Mouse (Mus musculus) stomach, postnatal 0 days (tissue): ENCODE measurements at regions not wholly inside any gene's neighbourhood (a gene's known extent, or its start where the extent isn't known, plus 50 kb on each side); places are given as distances from the start of the nearest gene placed in this dataset.

Source experiments
- ATAC-seq: fragments of 200-750 bp; cut with Nextera tagmentation; 2 replicates; pipeline ENCODE4 v1.8.0; 2017; ENCODE audit not compliant: low FRiP score, low TSS enrichment
- DNase-seq: peaks from one replicate; pipeline ENCODE4 v3.0.0-alpha.2; 2016; ENCODE audit warnings: low spot score
- H3K27ac ChIP-seq: fragments of 300-500 bp; sonication (generic); replicated peaks from 2 replicates; pipeline ENCODE4 v1.5.1; 2014; ENCODE audit warnings: mild to moderate bottlenecking, control low read depth
- H3K27me3 ChIP-seq: fragments of 300-500 bp; sonication (generic); 2 replicates; pipeline ENCODE4 v1.6.1; 2014; ENCODE audit warnings: low read length; ENCODE audit not compliant: control insufficient read depth, insufficient read depth
- H3K36me3 ChIP-seq: fragments of 300-500 bp; sonication (generic); 2 replicates; pipeline ENCODE4 v1.6.1; 2014; ENCODE audit warnings: low read length, mixed read lengths; ENCODE audit not compliant: control insufficient read depth, insufficient read depth
- H3K4me1 ChIP-seq: fragments of 300-500 bp; sonication (generic); replicated peaks from 2 replicates; pipeline ENCODE4 v1.6.1; 2014; ENCODE audit warnings: antibody characterized with exemption; ENCODE audit not compliant: control insufficient read depth, insufficient read depth
- H3K4me2 ChIP-seq: fragments of 300-500 bp; sonication (generic); replicated peaks from 2 replicates; pipeline ENCODE4 v1.6.1; 2014; ENCODE audit warnings: low read depth, mild to moderate bottlenecking, control low read depth, moderate library complexity
- H3K4me3 ChIP-seq: fragments of 300-500 bp; sonication (generic); 2 replicates; pipeline ENCODE4 v1.5.1; 2014; ENCODE audit warnings: low read depth, low read length, control low read depth
- H3K9ac ChIP-seq: fragments of 300-500 bp; sonication (generic); 2 replicates; pipeline ENCODE4 v1.6.1; 2014; ENCODE audit warnings: mild to moderate bottlenecking, low read length, control low read depth, mixed read lengths
- H3K9me3 ChIP-seq: fragments of 300-500 bp; sonication (generic); 2 replicates; pipeline ENCODE4 v1.6.1; 2016; ENCODE audit warnings: low read length; ENCODE audit not compliant: control insufficient read depth
- CTCF ChIP-seq: IDR thresholded peaks from 2 replicates; pipeline ENCODE4 v1.5.1; 2016; ENCODE audit warnings: antibody characterized with exemption, low read depth, mild to moderate bottlenecking, moderate library complexity
- EP300 ChIP-seq: optimal IDR thresholded peaks from 2 replicates; pipeline ENCODE3; 2016; ENCODE audit warnings: antibody characterized with exemption
- WGBS: fragments of 180-500 bp; shearing (Covaris S2); extraction: QIAGEN DNeasy Blood & Tissue Kit; methylation state at CpG from one replicate; pipeline ENCODE4 v1.1.7; 2014; 5-methylcytosine and 5-hydroxymethylcytosine counted together

DNA sequence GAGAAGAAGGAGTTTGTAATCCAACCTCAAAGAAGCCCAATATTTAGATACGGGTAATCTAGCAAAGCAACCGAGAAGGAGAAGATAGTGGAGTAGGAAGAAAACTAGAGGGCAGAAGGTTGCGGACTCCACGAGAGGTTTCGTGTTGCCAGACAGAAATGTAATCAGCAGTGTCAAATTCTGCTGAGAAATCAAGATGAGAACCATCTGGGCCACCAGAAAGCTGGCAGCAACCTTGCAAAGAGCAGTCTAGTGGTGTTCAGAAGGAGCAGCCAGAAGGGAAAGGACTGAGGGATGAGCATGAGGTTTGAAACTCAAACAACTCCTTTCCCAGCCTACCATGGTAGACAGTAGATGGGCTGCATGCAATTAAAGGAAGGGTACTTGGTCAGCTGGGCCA lies 134.3 kb downstream of the Rpl10-ps3 start:
- Histone ChIP-seq H3K36me3 (no peaks in the 10 kb centered on the region), H3K4me3 (no peak overlapping the region), H3K9ac (no peak overlapping the region), H3K4me1 (no peaks in the 10 kb centered on the region), H3K27me3 (no peaks in the 10 kb centered on the region), H3K9me3 (no peaks in the 10 kb centered on the region), H3K27ac (no peak overlapping the region), H3K4me2 (no peak overlapping the region)
- WGBS = 60% methylated on average over 5 of the region's 5 CpGs
- no peak for DNase-seq
- ATAC-seq = no peak
- TF ChIP-seq CTCF (no peak), EP300 (no peak)

DNA sequence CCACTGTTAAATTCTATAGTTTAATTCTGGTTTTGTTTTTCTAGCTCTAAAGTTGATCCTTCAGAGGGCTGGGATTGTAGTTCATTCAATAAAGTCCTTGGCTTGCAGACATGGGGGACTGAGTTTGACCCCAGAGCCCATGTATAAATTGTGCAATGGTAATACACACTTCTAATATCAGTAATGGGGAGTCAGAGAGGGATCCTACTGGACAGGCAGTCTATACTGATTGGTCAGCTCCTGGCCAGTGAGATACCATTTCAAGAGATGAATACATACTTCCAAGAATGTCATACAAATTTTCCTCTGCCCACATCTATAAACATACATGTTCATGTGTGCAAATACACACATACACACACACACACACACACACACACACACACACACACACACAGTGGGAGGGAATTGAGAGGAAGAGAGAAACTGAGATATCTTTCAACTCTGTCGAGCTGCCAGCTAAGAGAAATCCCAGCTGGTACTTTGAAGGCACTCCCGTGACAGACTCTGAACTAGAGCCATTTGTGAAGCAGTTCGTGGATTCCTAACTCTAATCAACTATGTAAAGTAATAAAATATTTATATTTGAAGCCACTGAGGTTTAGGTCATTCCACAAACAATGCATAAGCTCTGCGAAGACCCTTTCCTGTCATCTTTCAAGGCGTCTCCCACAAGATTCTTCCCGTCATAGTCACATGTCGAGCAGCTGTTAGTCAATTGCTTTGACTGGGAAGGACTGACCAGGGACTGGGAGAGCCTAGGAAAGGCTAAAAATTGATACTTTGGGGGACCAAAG lies 145.1 kb downstream of the Rpl10-ps3 start:
- H3K9ac ChIP-seq = no peak overlapping the region
- H3K27ac ChIP-seq = peak overlapping the region; percentile 72
- no peak overlapping the region for H3K4me2 ChIP-seq
- no peaks in the 10 kb centered on the region for H3K9me3 ChIP-seq
- WGBS = 32% methylated on average over 7 of the region's 7 CpGs
- H3K4me3 ChIP-seq = no peak overlapping the region
- ATAC-seq (peak; percentile 49; the same call in 1 of the 2 replicates), DNase-seq (no peak)
- H3K4me1 ChIP-seq = no peaks in the 10 kb centered on the region
- H3K36me3 ChIP-seq = no peaks in the 10 kb centered on the region
- TF ChIP-seq EP300 (no peak), CTCF (no peak)
- H3K27me3 ChIP-seq = no peaks in the 10 kb centered on the region

DNA sequence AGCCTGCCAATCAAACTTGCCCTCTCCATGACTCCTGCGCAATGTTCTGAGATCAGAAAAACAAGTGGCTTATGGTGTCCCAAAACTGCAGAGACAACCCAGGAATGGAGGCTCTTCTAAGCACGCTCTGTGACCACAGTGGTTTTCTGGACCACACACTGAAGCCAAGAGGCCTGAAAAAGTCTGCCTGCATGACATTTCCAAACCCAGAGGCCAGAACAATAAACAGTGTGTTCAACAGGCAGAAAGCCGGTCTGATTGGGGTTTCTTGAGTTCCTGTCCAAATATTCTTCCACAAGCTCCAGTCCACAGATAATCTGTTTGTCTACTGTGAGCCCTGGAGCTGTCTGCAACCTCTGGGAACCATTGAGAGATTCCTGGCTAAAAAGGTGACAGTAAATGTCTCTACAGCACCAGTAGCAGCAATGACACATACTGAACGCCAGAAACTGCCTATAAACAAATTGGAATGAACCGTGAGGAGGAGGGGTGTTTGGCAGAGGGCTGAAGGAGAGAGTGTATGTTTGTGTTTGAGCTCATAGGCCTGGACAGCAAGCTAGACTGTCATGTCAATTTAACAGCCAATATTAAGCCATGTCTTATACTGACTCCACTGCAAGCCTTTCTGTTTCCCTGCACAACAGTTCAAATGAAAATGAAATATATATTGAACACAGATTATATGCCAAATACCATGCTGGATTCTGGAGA lies 152.2 kb downstream of the Rpl10-ps3 start:
- peak; percentile 15 for DNase-seq
- TF ChIP-seq EP300 (no peak), CTCF (no peak)
- H3K9me3 ChIP-seq = no peaks in the 10 kb centered on the region
- 32% methylated on average over 5 of the region's 5 CpGs for WGBS
- peak; percentile 72; the same call in 1 of the 2 replicates for ATAC-seq
- H3K36me3 ChIP-seq = no peaks in the 10 kb centered on the region
- H3K4me3 ChIP-seq = no peak overlapping the region
- no peak overlapping the region for H3K4me2 ChIP-seq
- H3K27me3 ChIP-seq = no peaks in the 10 kb centered on the region
- no peaks in the 10 kb centered on the region for H3K4me1 ChIP-seq
- H3K9ac ChIP-seq = no peak overlapping the region
- peak overlapping the region; percentile 46 for H3K27ac ChIP-seq

DNA sequence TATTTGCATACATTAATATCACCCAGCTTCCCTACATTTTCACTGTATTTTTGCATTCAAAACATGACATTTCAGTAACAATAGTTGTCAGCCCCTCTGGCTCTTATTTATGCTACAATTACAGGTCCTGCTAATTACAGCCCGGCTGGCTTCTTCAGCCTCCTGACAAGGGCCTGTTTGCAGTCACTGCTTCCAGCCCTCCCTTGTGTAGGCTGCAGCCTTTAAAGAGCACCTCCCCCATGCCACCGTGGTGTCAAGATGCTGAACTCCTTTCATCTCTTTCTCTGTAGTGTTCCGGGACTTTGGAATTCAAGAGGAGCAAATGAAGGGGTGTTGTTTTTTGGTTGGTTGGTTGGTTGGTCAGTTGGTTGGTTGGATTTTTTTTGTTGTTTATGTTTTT lies 153.6 kb downstream of the Rpl10-ps3 start:
- H3K27ac ChIP-seq = no peak overlapping the region
- no peaks in the 10 kb centered on the region for H3K4me1 ChIP-seq
- no peak for TF ChIP-seq EP300
- no peak for TF ChIP-seq CTCF
- H3K9ac ChIP-seq = no peak overlapping the region
- H3K36me3 ChIP-seq = no peaks in the 10 kb centered on the region
- ATAC-seq (no peak), DNase-seq (no peak)
- no peak overlapping the region for H3K4me3 ChIP-seq
- WGBS = 39% methylated on average over 3 of the region's 3 CpGs
- H3K9me3 ChIP-seq = no peaks in the 10 kb centered on the region
- H3K4me2 ChIP-seq = no peak overlapping the region
- no peaks in the 10 kb centered on the region for H3K27me3 ChIP-seq

DNA sequence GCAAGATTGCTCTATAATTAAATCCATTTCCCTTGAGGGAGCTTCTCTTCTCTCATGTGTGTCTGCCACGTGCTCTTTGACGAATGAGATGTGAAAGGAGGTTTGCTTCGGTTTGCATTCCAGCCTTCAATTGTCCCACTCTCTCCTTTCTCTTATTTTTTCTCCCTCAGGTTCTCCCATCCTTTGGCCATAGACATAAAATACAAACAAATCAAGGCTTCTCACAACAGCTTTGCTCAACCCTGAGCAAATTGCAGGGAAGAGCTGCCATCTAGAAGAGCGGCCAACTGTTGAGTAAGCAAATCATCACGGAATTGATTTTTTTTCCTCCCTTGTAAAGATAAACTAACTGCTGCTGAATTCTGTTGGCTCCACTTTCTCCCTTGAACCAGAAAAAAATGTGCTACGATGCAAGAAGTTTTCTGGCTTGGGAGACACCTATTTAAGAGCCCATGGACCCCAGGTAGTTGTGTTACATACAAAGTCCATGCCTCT lies 156.1 kb downstream of the Rpl10-ps3 start:
- Histone ChIP-seq H3K4me2 (no peak overlapping the region), H3K27me3 (no peaks in the 10 kb centered on the region), H3K36me3 (no peaks in the 10 kb centered on the region), H3K9ac (no peak overlapping the region), H3K27ac (peak overlapping the region; percentile 58; the same call in 1 of the 2 replicates), H3K4me1 (no peaks in the 10 kb centered on the region), H3K9me3 (no peaks in the 10 kb centered on the region), H3K4me3 (no peak overlapping the region)
- no peak for TF ChIP-seq EP300
- TF ChIP-seq CTCF = no peak
- no peak for DNase-seq
- 39% methylated on average over 6 of the region's 6 CpGs for WGBS
- ATAC-seq = no peak

DNA sequence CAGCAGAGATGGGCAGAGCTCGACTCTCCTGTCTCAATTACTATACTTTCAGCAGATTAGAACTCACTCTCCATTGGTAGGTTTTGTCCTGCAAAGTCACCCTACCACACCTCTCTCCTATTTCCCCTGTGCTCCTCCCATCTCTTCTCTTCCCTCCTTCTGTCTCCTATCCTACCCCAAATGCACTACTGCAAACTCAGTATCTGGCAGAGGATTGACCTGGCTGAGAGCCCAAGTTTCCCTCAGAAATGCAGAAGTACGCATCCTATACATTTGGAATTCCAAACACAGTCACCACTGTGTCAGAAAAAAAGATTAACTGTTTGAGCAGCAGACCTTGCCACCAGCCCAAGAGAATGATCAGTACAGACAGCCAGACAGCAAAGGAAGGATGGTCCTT lies 163.4 kb downstream of the Rpl10-ps3 start:
- 42% methylated on average over 2 of the region's 2 CpGs for whole genome bisulfite sequencing

More for the DNA sequence above, 163.4 kb downstream of the Rpl10-ps3 start:
- Histone ChIP-seq H3K4me1 (no peaks in the 10 kb centered on the region), H3K9me3 (no peaks in the 10 kb centered on the region), H3K27ac (no peak overlapping the region), H3K27me3 (no peaks in the 10 kb centered on the region), H3K4me3 (no peak overlapping the region), H3K9ac (no peak overlapping the region), H3K4me2 (no peak overlapping the region), H3K36me3 (no peaks in the 10 kb centered on the region)
- ATAC-seq = no peak
- no peak for DNase-seq
- TF ChIP-seq EP300 (no peak), CTCF (no peak)
